Mouse (Mus musculus) CH12.LX (cell line): ENCODE data around the gene Dixdc1.

Experiments used
- CTCF ChIP-seq, 2 experiments: IDR thresholded peaks in 1 of 2; conservative IDR thresholded peaks in 1 of 2; 2 replicates each; pipeline ENCODE4 v1.5.1; 2011 to 2012; ENCODE audit warnings: low read depth in 2 of 2, low read length in 2 of 2, improper control_type of control experiment in 1 of 2, inconsistent platforms in 1 of 2, mild to moderate bottlenecking in 1 of 2, moderate library complexity in 1 of 2
- EP300 ChIP-seq: IDR thresholded peaks from 2 replicates; pipeline ENCODE4 v1.6.1; 2011; ENCODE audit warnings: low read length, improper control_type of control experiment
- GABPA ChIP-seq: IDR thresholded peaks from 2 replicates; pipeline ENCODE4 v1.6.1; 2012; ENCODE audit warnings: low read depth, low read length, improper control_type of control experiment, inconsistent platforms; ENCODE audit not compliant: insufficient replicate concordance
- MAX ChIP-seq: IDR thresholded peaks from 2 replicates; pipeline ENCODE4 v1.6.1; 2011; ENCODE audit warnings: low read length, improper control_type of control experiment
- MAZ ChIP-seq: IDR thresholded peaks from 2 replicates; pipeline ENCODE4 v1.6.1; 2012; ENCODE audit warnings: low read depth, mild to moderate bottlenecking, inconsistent platforms, low read length, improper control_type of control experiment, moderate library complexity
- MXI1 ChIP-seq: IDR thresholded peaks from 2 replicates; pipeline ENCODE4 v1.6.1; 2011; ENCODE audit warnings: mild to moderate bottlenecking, low read depth, low read length, improper control_type of control experiment
- POLR2A ChIP-seq: IDR thresholded peaks from 2 replicates; pipeline ENCODE4 v1.6.1; 2011; ENCODE audit warnings: low read depth, mild to moderate bottlenecking, improper control_type of control experiment, low read length
- SIN3A ChIP-seq: IDR thresholded peaks from 2 replicates; pipeline ENCODE4 v1.6.1; 2012; ENCODE audit warnings: low read length, improper control_type of control experiment, inconsistent platforms
- SMC3 ChIP-seq: IDR thresholded peaks from 2 replicates; pipeline ENCODE4 v1.6.1; 2011; ENCODE audit warnings: low read depth, low read length, improper control_type of control experiment
- USF2 ChIP-seq: conservative IDR thresholded peaks from 2 replicates; pipeline ENCODE4 v1.6.1; 2011; ENCODE audit warnings: low read depth, low read length, improper control_type of control experiment
- ZC3H11A ChIP-seq: IDR thresholded peaks from 2 replicates; pipeline ENCODE4 v1.6.1; 2012; ENCODE audit warnings: low read depth, mild to moderate bottlenecking, inconsistent platforms, low read length, improper control_type of control experiment
- ZKSCAN1 ChIP-seq: IDR thresholded peaks from 2 replicates; pipeline ENCODE4 v1.6.1; 2012; ENCODE audit warnings: low read depth, inconsistent platforms, low read length, improper control_type of control experiment, borderline replicate concordance

DNA sequence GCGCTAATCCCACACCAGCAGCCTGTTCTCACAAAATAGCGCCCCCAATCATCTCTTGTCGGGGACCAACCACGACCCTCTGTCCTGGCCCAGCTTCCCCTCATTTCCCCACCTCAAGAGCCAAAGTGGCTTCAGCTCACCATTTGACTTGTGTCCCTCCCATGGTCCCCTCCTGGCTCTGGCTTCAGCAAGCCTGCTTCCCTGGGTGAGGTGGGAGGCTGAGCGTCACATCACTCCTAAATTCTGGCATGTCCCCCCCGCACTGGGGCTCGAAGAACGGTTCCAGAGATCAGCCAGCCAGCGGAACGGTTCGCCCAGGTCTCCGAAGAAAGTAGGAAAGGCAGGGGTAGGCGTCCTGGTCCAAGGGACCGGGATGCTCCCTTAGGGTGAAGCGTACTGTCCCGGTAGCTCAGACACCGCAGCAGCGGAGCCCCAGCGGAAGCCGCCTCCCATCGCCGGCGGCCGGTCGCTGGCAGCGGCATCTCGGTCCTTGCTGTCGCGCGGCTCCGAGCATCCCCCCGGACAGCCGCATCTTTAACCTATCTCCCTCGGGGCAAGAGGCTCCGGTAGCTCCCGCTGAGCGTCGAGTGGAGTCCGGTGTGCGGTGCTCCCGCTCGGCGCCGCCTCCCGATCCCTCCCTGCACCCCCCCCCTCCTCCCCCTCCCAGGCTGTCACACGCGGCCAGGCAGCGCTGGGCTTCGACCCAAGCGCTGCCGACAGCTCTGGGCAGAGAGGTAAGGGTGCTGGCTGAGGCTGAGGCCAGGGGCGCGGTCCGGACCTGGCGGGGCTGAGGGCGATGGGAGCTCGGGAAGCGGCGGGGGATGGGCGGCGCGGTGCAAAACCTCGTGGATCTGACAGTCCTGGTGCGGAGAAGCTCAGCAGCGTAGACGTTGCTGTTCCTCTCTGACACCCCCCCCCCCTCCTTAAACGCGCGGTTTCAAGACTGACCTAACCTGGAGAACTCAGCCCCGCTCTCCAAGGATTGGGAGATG, 40.6 kb downstream of the Dixdc1 start:
- TF ChIP-seq GABPA (no peak), POLR2A (no peak), MAZ (no peak), USF2 (no peak), CTCF (conservative IDR thresholded peaks at IDR 0.05 in 1 of 2, IDR thresholded peaks at IDR 0.05 in 1 of 2; ENCODE audit: low read depth in 2 of 2, low read length in 2 of 2) (no peak), MXI1 (no peak), ZKSCAN1 (no peak), MAX (no peak), EP300 (no peak), SMC3 (no peak), SIN3A (no peak), ZC3H11A (no peak)
